Mouse (Mus musculus) olfactory bulb, adult 2 months (tissue): ENCODE results near the gene Prdm16.

Experiments
- CTCF ChIP-seq: fragments of 200-500 bp; IDR thresholded peaks from 2 replicates; pipeline ENCODE4 v1.5.1; 2012; ENCODE audit warnings: low read depth, mild to moderate bottlenecking, low read length, moderate library complexity; ENCODE audit not compliant: insufficient read depth
- POLR2A ChIP-seq: fragments of 200-500 bp; IDR thresholded peaks from 2 replicates; pipeline ENCODE4 v1.6.1; 2012; ENCODE audit warnings: mild to moderate bottlenecking, low read depth, low read length, moderate library complexity; ENCODE audit not compliant: insufficient read depth

DNA sequence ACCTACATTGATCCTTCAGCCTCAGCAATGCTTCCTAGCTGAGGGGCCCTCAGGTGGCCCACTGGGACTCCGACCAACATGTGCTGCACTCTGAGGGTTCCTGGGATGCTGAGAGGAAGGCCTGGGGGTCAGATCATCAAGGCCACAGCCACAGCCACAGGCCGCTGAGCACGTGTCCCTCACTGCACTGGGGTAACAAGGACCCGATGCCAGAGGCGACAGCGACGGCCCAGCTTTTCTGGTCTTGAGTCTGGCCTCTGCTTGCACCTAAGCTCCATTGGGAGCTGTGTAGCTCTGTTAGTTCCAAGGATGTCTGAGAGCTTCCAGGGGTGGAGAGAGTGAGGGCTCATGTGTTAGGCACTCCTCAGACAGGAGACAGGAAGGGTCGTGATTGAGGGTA is 265.8 kb downstream of the Prdm16 start:
- TF ChIP-seq CTCF (no peak), POLR2A (no peak)
